Mouse (Mus musculus): ENCODE results near the gene Rftn1. TPM values are rescaled to one million over a fixed set of nuclear protein-coding genes. Genes with fewer than 3 reads are reported as not detected.
A peak's percentile ranks its signal among the peaks of the same experiment; 100 is the strongest.

The Rftn1 gene
- total and polyA plus RNA-seq, 3 experiments, result 41.5 to 50.5 (median 49.4) TPM

GRCm38 (mm10) chr17:50180899-50181570, 9.4 kb downstream of the Rftn1 start:
- TF ChIP-seq CTCF (IDR thresholded peaks at IDR 0.05) (no peak), POLR2A (IDR thresholded peaks at IDR 0.05; ENCODE audit: insufficient read depth, low read depth, low read length) (no peak)
- no peak overlapping the region for H3K4me3 ChIP-seq
- no peak overlapping the region for H3K9ac ChIP-seq (ENCODE audit: low read depth, low read length)

GRCm38 (mm10) chr17:50173776-50174175, 16.7 kb downstream of the Rftn1 start:
- H3K79me2 ChIP-seq (replicated peaks; ENCODE audit: control insufficient read depth, insufficient read depth, low read length), result peaks cover 6% of the 10 kb centered on the region; the same call in 1 of the 2 replicates
- intact Hi-C loops (cut with DNase I), result no loop called here
- no peak overlapping the region for H3K9ac ChIP-seq (ENCODE audit: low read depth, low read length)
- H3K27ac ChIP-seq, result no peak overlapping the region
- no peaks in the 10 kb centered on the region; the same call in 1 of the 2 replicates for H3K36me3 ChIP-seq (ENCODE audit: control insufficient read depth, insufficient read depth, low read length)
- no peaks in the 10 kb centered on the region for H3K27me3 ChIP-seq (ENCODE audit: control insufficient read depth, insufficient read depth, low read length)
- H3K4me1 ChIP-seq (ENCODE audit: control insufficient read depth, insufficient read depth, low read length), result peaks cover 24% of the 10 kb centered on the region
- TF ChIP-seq POLR2A (IDR thresholded peaks at IDR 0.05; ENCODE audit: insufficient read depth, low read depth, low read length) (no peak), CTCF (IDR thresholded peaks at IDR 0.05) (no peak), EP300 (IDR thresholded peaks at IDR 0.05; ENCODE audit: insufficient read depth, low read depth, low read length) (no peak)
- no peak for DNase-seq
- 94% methylated on average over 3 of the region's 3 CpGs for WGBS
- no peak overlapping the region for H3K4me3 ChIP-seq

More at GRCm38 (mm10) chr17:50180899-50181570, 9.4 kb downstream of the Rftn1 start:
- Histone ChIP-seq H3K4me1 (ENCODE audit: control insufficient read depth, insufficient read depth, low read length) (peaks cover 24% of the 10 kb centered on the region), H3K36me3 (ENCODE audit: control insufficient read depth, insufficient read depth, low read length) (peaks cover 18% of the 10 kb centered on the region), H3K27me3 (ENCODE audit: control insufficient read depth, insufficient read depth, low read length) (no peaks in the 10 kb centered on the region), H3K79me2 (replicated peaks; ENCODE audit: control insufficient read depth, insufficient read depth, low read length) (peaks cover 14% of the 10 kb centered on the region), H3K27ac (no peak overlapping the region)
- intact Hi-C loops (cut with DNase I), result no loop called here
- 91% methylated on average over 4 of the region's 4 CpGs for WGBS
- DNase-seq, result no peak

- intact Hi-C loops (cut with DNase I), result no loop called here
- no peak for DNase-seq
- WGBS, result 91% methylated on average over 5 of the region's 5 CpGs
Observed at GRCm38 (mm10) chr17:50173368-50173767, 17.1 kb downstream of the Rftn1 start.

GRCm38 (mm10) chr17:50172795-50173194, 17.7 kb downstream of the Rftn1 start:
- no peak for TF ChIP-seq EP300 (IDR thresholded peaks at IDR 0.05; ENCODE audit: insufficient read depth, low read depth, low read length)
- no peak for TF ChIP-seq CTCF (IDR thresholded peaks at IDR 0.05)
- Histone ChIP-seq H3K79me2 (replicated peaks; ENCODE audit: control insufficient read depth, insufficient read depth, low read length) (peaks cover 3% of the 10 kb centered on the region; the same call in 1 of the 2 replicates), H3K9ac (ENCODE audit: low read depth, low read length) (no peak overlapping the region), H3K4me1 (ENCODE audit: control insufficient read depth, insufficient read depth, low read length) (peaks cover 24% of the 10 kb centered on the region), H3K4me3 (no peak overlapping the region), H3K36me3 (ENCODE audit: control insufficient read depth, insufficient read depth, low read length) (no peaks in the 10 kb centered on the region; the same call in 1 of the 2 replicates), H3K27me3 (ENCODE audit: control insufficient read depth, insufficient read depth, low read length) (no peaks in the 10 kb centered on the region), H3K27ac (no peak overlapping the region)
- intact Hi-C loops (cut with DNase I), result no loop called here
- DNase-seq, result no peak
- WGBS, result 97% methylated on average over 6 of the region's 6 CpGs

More at GRCm38 (mm10) chr17:50173368-50173767, 17.1 kb downstream of the Rftn1 start:
- peaks cover 24% of the 10 kb centered on the region for H3K4me1 ChIP-seq (ENCODE audit: control insufficient read depth, insufficient read depth, low read length)
- TF ChIP-seq EP300 (IDR thresholded peaks at IDR 0.05; ENCODE audit: insufficient read depth, low read depth, low read length) (no peak), CTCF (IDR thresholded peaks at IDR 0.05) (no peak), POLR2A (IDR thresholded peaks at IDR 0.05; ENCODE audit: insufficient read depth, low read depth, low read length) (no peak)
- no peak overlapping the region for H3K9ac ChIP-seq (ENCODE audit: low read depth, low read length)
- no peaks in the 10 kb centered on the region; the same call in 1 of the 2 replicates for H3K36me3 ChIP-seq (ENCODE audit: control insufficient read depth, insufficient read depth, low read length)
- H3K27ac ChIP-seq, result no peak overlapping the region
- H3K27me3 ChIP-seq (ENCODE audit: control insufficient read depth, insufficient read depth, low read length), result no peaks in the 10 kb centered on the region
- no peak overlapping the region for H3K4me3 ChIP-seq
- peaks cover 3% of the 10 kb centered on the region; the same call in 1 of the 2 replicates for H3K79me2 ChIP-seq (replicated peaks; ENCODE audit: control insufficient read depth, insufficient read depth, low read length)

- intact Hi-C loops (cut with DNase I), result loop anchor here (2.0 kb wide), 1 partner anchor 28 kb away; no protein-coding TSS in a partner anchor
- DNase-seq, result no peak
- 62% methylated on average over 6 of the region's 6 CpGs for WGBS
- peaks cover 2% of the 10 kb centered on the region for H3K36me3 ChIP-seq (ENCODE audit: control insufficient read depth, insufficient read depth, low read length)
- H3K27me3 ChIP-seq (ENCODE audit: control insufficient read depth, insufficient read depth, low read length), result no peaks in the 10 kb centered on the region
- H3K9ac ChIP-seq (ENCODE audit: low read depth, low read length), result no peak overlapping the region
- peak overlapping the region; percentile 23; the same call in 1 of the 2 replicates for H3K27ac ChIP-seq
- H3K4me3 ChIP-seq, result no peak overlapping the region
- TF ChIP-seq POLR2A (IDR thresholded peaks at IDR 0.05; ENCODE audit: insufficient read depth, low read depth, low read length) (no peak), CTCF (IDR thresholded peaks at IDR 0.05) (no peak), EP300 (IDR thresholded peaks at IDR 0.05; ENCODE audit: insufficient read depth, low read depth, low read length) (no peak)
- peaks cover 24% of the 10 kb centered on the region for H3K4me1 ChIP-seq (ENCODE audit: control insufficient read depth, insufficient read depth, low read length)
- peaks cover 2% of the 10 kb centered on the region; the same call in 1 of the 2 replicates for H3K79me2 ChIP-seq (replicated peaks; ENCODE audit: control insufficient read depth, insufficient read depth, low read length)
Observed at GRCm38 (mm10) chr17:50170935-50171545, 19.4 kb downstream of the Rftn1 start.

- 40% methylated on average over 7 of the region's 7 CpGs for WGBS
- Histone ChIP-seq H3K27me3 (ENCODE audit: control insufficient read depth, insufficient read depth, low read length) (no peaks in the 10 kb centered on the region), H3K36me3 (ENCODE audit: control insufficient read depth, insufficient read depth, low read length) (peaks cover 2% of the 10 kb centered on the region), H3K27ac (peak overlapping the region; percentile 51), H3K4me1 (ENCODE audit: control insufficient read depth, insufficient read depth, low read length) (peaks cover 21% of the 10 kb centered on the region), H3K4me3 (no peak overlapping the region), H3K79me2 (replicated peaks; ENCODE audit: control insufficient read depth, insufficient read depth, low read length) (peaks cover 2% of the 10 kb centered on the region; the same call in 1 of the 2 replicates), H3K9ac (ENCODE audit: low read depth, low read length) (no peak overlapping the region)
- 0 out of 2 replicates have a peak, but pooled peaks have one; percentile 28 for TF ChIP-seq EP300 (IDR thresholded peaks at IDR 0.05; ENCODE audit: insufficient read depth, low read depth, low read length)
- no peak for TF ChIP-seq POLR2A (IDR thresholded peaks at IDR 0.05; ENCODE audit: insufficient read depth, low read depth, low read length)
- peak; percentile 66 to 69 for DNase-seq
- intact Hi-C loops (cut with DNase I), result loop anchor here (2.0 kb wide), 2 partner anchors 19 to 27 kb away; no protein-coding TSS in a partner anchor
Observed at GRCm38 (mm10) chr17:50169946-50170427, 20.5 kb downstream of the Rftn1 start.
